Mouse (Mus musculus) T-helper 2 cell (primary cell): ENCODE measurements around the gene Tbc1d1.

Experiments
- in situ Hi-C: fragments of 300-600 bp; cut with MboI, MseI; formaldehyde crosslinking; loops from one replicate; pipeline ENCODE4 v1.15.1; 2025; ENCODE audit warnings: high pct_unique_total_duplicates

Gene Tbc1d1

DNA sequence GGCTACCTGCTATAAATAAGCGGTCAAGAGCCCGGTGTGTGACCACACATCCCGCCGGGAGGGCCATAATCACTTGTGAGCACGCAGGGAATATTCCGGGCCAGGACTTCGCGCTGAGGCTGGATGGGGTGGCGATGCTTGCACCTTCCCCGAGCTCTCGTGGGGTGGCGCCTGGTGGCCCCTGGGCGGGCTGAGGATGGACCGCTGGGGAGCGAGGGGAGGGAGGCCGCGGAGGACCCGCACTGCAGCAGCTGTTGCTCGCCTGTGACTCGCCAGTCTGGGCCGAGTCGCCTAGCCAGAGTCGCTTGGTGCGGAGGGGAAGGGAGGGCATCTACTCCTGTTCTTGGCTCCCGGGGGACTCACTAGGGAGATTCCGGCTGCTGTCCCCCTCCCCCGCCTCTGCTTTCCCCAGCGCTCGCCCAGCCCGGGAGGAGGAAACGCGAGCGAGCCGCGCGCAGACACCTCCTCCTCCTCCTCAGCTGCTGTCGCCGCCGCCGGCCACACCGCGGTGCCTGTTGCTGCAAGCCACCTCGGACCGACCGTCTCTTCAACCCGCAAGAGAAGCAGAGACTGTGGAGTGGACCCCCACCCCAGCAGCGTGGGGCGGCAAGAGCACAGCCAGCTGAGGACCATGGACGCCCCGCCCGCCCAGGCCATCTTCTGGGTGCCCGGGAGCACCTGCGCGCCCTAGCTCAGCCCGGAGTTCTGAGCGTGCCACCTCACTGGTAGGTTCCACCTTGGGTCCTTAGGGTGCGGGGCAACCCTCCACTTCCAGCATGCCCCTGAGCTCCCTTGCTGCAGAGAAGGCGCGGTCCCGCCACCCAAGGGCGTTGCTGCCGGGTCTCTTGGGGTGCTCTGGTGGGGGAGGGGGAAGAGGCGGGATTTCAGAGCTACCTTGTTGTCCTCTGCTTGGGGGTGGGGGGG is 3.9 kb downstream of the Tbc1d1 start:
- in situ Hi-C loops: loop anchor here (5.0 to 10.0 kb wide), 2 partner anchors 68 to 1425 kb away; partner anchors contain the start of gene Pgm2

GRCm38 (mm10) chr5:64160705-64161391 is 4.7 kb downstream of the Tbc1d1 start:
- in situ Hi-C loops: no loop called here

GRCm38 (mm10) chr5:64161917-64162316 is 5.8 kb downstream of the Tbc1d1 start:
- in situ Hi-C loops: no loop called here

- in situ Hi-C loops: no loop called here
These were observed 6.5 kb downstream of the Tbc1d1 start for GRCm38 (mm10) chr5:64162582-64162981.

- in situ Hi-C loops: no loop called here
These were observed 8.3 kb downstream of the Tbc1d1 start for GRCm38 (mm10) chr5:64164414-64164813.

DNA sequence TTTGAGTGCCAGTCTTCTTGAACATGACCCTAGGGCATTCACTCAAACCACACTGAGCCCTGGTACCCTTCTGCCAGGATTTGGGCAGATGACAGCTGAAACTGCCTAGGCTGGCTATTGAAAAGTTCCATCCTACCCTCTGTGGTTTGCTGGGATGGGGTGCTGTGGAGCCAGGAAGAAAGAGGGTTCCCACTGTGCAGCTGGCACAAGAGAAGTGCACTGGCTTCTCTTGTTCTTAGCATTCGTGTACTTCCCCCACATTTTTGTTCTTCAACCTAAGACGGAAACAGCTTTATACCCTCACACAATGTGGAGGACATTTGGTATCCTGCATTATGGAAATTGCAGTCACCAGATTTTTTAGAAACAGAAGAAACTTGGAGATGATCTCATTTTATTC is 9.7 kb downstream of the Tbc1d1 start:
- in situ Hi-C loops: no loop called here

DNA sequence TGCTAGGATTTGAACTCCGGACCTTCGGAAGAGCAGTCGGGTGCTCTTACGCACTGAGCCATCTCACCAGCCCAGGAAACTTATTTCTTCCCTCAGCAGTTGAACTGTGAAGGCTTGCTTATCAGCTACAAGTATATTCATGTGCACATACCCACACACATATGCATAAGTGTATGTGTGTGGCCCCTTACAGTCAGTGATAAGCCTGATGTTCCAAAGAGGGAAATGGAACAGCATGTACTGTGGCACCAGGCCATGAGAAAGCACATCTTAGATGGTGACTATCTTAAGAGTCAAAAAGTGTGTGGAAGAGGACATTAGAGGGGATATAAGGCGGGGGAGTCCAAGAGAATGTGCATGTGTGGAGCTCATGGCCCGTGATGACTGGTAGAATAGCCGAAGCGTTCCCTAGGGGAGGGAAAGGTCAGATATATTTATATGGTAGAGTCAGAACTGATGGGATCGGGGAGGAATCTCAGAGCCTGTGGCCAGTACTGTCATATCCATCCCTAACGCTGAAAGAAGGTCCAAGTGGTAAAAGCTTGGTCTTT is 13.0 kb downstream of the Tbc1d1 start:
- in situ Hi-C loops: no loop called here

DNA sequence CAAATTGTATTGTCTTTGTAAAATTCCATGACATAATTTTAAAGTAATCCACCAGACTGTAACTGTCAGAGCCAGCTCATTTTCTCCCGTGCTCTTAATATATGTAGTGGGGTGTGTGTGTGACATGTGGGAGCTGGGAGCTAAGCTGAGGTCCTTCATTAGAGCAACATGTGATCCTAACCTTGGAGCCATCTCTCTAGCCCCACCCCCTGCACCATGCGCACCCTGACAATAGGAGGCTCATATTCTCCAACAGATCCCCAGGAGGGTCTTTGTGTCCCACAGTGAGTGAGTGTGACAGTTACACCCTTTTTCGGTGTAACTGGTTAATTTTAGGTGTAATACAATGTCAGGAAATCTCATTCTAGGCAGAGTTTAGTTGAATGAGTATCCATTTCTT is 16.8 kb downstream of the Tbc1d1 start:
- in situ Hi-C loops: no loop called here

DNA sequence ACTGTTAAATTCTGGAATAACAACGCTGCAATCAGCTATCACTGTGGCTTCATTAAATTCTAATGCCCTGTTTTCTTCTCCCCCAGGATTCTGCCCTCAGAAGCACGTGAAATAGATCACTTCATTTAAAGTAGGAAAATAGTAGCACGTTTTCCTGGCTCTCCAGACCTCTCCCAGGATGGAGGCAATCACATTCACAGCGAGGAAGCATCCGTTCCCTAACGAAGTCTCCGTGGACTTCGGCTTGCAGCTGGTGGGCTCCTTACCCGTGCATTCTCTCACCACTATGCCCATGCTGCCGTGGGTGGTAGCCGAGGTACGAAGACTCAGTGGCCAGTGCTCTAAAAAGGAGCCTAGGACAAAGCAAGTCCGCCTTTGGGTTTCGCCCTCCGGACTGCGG is 17.2 kb downstream of the Tbc1d1 start:
- in situ Hi-C loops: no loop called here

- in situ Hi-C loops: no loop called here
These were observed 18.4 kb downstream of the Tbc1d1 start for GRCm38 (mm10) chr5:64174429-64174935.

- in situ Hi-C loops: no loop called here
These were observed 24.4 kb downstream of the Tbc1d1 start for GRCm38 (mm10) chr5:64180548-64180947.

DNA sequence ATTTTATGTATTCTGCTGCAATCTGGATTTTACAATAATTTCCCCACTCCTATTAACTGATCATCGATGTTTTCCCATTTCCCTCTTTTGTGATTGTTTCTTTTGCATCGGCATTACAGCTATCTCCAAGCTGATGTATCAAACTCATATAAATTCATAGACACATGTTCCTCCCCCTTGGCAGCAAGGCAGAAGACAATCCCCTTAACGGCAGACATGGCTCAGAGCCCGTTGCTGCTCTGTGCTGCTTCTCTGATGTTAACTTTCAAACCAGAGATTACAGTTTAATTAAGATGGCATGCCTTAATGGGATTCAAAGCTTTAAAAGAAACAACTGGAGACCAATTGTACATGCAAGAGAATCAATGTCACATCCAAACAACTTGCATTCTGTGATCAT is 27.6 kb downstream of the Tbc1d1 start:
- in situ Hi-C loops: no loop called here

DNA sequence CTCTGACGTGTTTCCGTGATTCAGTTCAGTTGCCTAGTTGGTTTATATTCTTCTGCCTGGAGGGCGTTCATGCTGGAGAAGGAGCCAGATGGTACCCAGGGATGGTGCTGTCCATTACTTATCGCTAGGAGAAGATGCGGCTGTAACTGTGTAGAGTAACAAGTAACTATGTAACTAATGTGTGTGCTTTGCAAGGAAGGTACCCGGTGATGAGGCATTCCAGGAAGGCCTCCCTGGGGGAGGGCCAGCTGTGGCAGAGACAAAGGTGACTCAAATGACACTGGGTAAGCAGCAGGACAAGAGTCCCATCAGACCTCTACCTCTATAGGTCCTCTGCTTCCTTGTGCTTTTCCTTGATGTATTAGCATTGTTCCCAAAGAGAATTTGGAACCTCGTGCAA is 29.2 kb downstream of the Tbc1d1 start:
- in situ Hi-C loops: no loop called here

DNA sequence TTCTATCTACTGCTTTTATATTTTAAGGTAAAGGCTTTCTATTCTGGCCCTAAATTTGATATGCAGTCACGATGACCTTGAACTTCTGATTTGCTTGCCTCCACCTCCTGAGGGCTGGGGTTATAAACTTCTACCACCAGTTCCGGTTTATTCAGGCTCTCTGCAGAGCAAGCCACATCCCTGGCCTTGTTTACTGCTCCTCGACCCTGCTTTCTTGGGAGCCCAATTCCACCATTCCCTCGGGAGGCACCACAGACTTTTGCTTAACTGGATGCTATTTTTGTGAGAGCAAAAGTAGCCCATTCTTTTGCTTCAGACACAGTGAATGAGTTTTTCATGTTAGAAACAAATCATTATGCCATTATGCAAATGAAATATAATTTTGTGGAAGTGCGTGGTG is 30.5 kb downstream of the Tbc1d1 start:
- in situ Hi-C loops: no loop called here

- in situ Hi-C loops: no loop called here
These were observed 32.1 kb downstream of the Tbc1d1 start for GRCm38 (mm10) chr5:64188083-64188648.

DNA sequence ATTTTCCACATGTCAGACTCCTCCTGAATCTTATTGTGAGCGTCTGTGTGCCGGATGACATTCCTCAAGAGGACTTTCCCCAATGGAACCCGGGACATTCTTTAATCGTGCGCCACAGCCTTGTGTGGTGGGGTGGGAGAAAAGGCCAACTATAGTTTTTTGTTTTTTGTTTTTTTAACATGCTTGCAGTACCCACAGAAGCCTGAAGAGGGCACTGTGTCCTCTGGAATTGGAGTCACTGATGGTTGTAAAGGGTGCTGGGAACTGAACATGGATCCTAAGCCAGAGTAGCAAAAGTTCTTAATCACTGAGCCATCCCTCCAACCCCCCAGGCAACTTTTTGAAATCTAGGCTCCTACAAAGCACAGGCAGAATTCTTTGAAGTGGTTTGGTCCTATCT is 34.8 kb downstream of the Tbc1d1 start:
- in situ Hi-C loops: no loop called here

GRCm38 (mm10) chr5:64193353-64193752 is 37.2 kb downstream of the Tbc1d1 start:
- in situ Hi-C loops: no loop called here

- in situ Hi-C loops: no loop called here
These were observed 40.3 kb downstream of the Tbc1d1 start for GRCm38 (mm10) chr5:64196250-64196865.

GRCm38 (mm10) chr5:64196866-64197321 is 40.8 kb downstream of the Tbc1d1 start:
- in situ Hi-C loops: no loop called here

- in situ Hi-C loops: no loop called here
These were observed 42.5 kb downstream of the Tbc1d1 start for GRCm38 (mm10) chr5:64198624-64199023.

GRCm38 (mm10) chr5:64201071-64201470 is 45.0 kb downstream of the Tbc1d1 start:
- in situ Hi-C loops: no loop called here
